Mouse (Mus musculus) hematopoietic stem cell, adult 5-6 weeks (primary cell): ENCODE results near the gene Esrra. TPM values are rescaled to one million over a fixed set of nuclear protein-coding genes. Genes with fewer than 3 reads are reported as not detected.

Experiments
- ATAC-seq, 2 experiments: fragments of 125-278 bp in 1 of 2; replicated peaks in 1 of 2; 2 replicates each; pipeline ENCODE4 v1.8.0; 2016 to 2017; ENCODE audit warnings: inconsistent platforms in 2 of 2, mild to moderate bottlenecking in 2 of 2, moderate number of reproducible peaks in 2 of 2, low read depth in 1 of 2, moderate TSS enrichment in 1 of 2; ENCODE audit not compliant: low FRiP score in 2 of 2, poor library complexity in 2 of 2, severe bottlenecking in 2 of 2, insufficient read depth in 1 of 2, low TSS enrichment in 1 of 2
- total RNA-seq: library from RNA; stranded (forward); fragments of 172-1452, 232-1000 nt; gene quantifications from 2 replicates; pipeline ENCODE4 v1.2.3, GENCODE M21; 2017

Gene Esrra
- total RNA-seq, 1 experiment from 2014 or later, result 15.3 TPM

DNA sequence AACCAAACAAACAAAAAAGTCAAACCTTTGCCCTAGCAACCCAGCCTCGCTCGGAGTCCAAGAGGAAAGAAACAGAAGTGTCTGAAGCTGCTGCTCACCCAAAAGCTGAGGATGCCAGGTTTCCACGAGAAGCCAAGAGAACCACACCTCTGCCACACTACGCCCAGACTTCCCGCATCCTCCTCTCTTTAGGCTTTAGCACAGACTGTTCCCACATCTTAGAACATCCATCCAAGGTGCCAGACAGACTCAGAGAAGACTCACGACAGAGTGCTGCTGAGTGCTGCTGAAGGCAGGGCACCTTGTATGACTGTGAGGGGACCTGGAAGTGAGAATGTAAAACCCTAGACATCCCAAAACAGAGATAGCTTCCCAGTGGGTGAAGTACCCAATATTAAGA is 45.8 kb downstream of the Esrra start:
- ATAC-seq, result no peak

DNA sequence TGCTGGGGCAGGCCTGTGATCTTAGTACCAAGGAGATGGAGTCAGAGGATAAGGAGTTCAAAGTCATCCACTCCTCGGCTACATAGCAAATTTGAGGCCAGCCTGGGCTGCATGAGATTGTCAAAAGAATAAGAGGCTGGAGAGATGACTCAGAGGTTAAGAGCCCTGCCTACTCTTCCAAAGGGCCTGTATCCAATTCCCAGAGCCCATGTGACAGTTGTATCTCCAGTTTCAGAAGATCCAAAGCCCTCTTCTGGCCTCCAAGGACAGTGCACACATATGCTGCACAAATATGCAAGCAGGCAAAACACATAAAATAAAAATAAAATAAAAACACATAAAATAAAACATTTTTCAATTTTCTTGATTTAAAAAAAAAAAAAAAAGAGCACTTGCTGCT is 47.4 kb downstream of the Esrra start:
- ATAC-seq, result no peak

DNA sequence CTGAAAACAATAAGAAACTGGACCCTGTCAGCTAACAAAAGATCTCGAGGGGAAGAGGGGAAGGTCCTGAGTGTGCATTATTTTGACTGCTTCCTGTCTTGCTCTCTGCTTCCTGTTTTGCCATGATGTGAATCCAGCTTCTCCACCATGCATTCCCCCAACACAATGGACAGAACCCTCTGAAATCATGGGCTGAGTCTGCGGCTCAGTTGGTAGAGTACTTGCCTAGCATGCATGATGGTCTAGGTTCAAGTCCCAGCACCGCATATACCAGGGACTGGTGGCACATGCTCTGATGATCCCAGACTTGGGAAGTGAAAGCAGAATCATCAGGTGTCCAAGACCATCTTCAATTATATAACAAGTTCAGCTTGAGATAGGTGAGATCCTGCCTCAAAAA is 48.9 kb downstream of the Esrra start:
- ATAC-seq, result no peak

DNA sequence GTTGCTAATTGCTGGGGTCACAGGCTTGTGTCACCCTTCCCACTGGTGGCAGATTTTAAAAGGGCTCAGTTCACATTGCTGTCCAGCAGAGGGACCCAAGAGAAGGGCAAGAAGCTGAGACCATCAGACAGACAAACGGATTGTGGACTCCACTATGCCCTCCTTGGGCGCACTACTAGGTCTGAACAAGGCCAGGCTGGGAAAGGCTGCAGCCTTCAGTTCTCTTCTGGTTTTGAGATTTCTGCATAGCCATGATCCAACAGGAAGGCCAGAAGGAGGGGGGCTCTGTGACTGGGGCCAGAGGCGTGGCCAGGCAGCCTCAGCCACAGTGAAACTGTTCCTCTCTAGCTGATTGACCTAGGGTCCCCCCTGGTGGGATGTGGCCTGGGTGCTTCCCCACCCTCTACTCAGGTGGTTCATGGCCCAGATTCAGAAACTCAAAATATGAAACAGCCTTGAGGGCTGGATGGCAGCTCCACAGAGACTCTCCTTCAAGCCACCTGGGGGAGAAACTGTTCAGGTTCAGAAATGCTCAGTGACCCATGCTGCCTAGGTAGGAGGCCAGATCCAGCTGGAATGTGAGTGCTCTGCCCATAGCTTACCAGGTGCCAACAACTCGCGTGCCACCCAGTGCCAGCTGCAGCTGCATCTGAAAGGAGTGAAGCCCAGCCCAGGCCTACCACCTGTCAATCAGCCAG is 49.9 kb downstream of the Esrra start:
- peak; percentile 63 to 82 for ATAC-seq

DNA sequence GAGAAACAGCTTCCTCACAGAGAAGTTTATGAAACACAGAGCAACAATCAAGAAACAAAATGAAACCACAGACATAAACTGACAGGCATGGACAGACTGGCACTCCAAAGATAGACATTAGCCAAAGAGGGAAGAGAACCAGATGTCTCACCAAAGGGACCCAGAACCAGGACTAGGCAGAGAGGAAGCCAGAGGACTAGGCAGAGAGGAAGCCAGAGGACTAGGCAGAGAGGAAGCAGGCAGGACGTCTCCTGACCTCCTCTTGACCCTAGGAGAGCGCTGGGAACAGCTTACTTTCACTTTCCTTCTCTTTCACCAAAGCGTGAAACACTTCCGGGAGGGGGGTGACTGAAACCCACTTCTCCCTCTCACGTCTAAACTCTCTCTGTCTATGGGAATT is 52.3 kb downstream of the Esrra start:
- ATAC-seq, result peak; percentile 87 to 92

DNA sequence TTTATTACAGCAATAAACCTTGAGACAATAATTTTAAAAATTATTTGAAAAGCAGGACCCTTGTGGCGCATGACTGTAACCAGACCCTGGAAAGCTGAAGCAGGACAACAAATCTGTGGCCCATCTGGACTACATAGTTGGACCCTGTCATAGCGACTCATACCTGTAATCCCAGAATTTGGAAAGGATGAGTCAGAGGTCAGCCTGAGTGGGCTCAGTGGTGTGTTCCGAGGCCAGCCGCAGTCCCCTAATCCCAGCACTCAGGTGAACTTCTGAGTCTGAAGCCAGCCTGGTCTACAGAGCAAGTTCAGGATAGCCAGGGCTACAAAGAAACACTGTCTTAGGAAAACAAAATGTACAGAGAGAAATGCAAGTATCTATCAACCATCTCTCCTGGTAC is 60.2 kb downstream of the Esrra start:
- no peak for ATAC-seq

Other genes with a start within 250 kb of the Esrra start
- 3.3 and 4.8 TPM in 2 replicates for gene Rps6ka4, start 81.2 kb downstream of the Esrra start, total RNA-seq
- 28.1 and 31.2 TPM in 2 replicates for gene Ccdc88b, start 63.6 kb downstream of the Esrra start, total RNA-seq
- 249 and 328 TPM in 2 replicates for gene Trmt112, start 12.1 kb downstream of the Esrra start, total RNA-seq
- gene Prdx5, start 11.7 kb downstream of the Esrra start, total RNA-seq, result 282 and 414 TPM in 2 replicates
- gene Catsperz, start 3.6 kb upstream of the Esrra start, total RNA-seq, result not detected in 2 replicates
- not detected in 2 replicates for gene Kcnk4, start 12.7 kb upstream of the Esrra start, total RNA-seq
- 21.9 and 30.1 TPM in 2 replicates for gene Bad, start 20.0 kb upstream of the Esrra start, total RNA-seq
- gene Gpr137, start 20.7 kb upstream of the Esrra start, total RNA-seq, result 19.5 and 20.3 TPM in 2 replicates
- 89.4 and 98.0 TPM in 2 replicates for gene Ppp1r14b, start 53.2 kb upstream of the Esrra start, total RNA-seq
- gene Plcb3, start 54.7 kb upstream of the Esrra start, total RNA-seq, result 9.1 and 12.3 TPM in 2 replicates
- 67.0 and 99.5 TPM in 2 replicates for gene Fkbp2, start 58.7 kb upstream of the Esrra start, total RNA-seq
- 6.4 and 9.2 TPM in 2 replicates for gene Vegfb, start 65.8 kb upstream of the Esrra start, total RNA-seq
- gene Dnajc4, start 70.8 kb upstream of the Esrra start, total RNA-seq, result 7.7 and 20.5 TPM in 2 replicates
- 8.5 and 9.9 TPM in 2 replicates for gene Nudt22, start 74.3 kb upstream of the Esrra start, total RNA-seq
- 1.6 and 2.2 TPM in 2 replicates for gene Trpt1, start 74.3 kb upstream of the Esrra start, total RNA-seq
- 198 and 220 TPM in 2 replicates for gene Fermt3, start 97.7 kb upstream of the Esrra start, total RNA-seq
- gene Stip1, start 118.2 kb upstream of the Esrra start, total RNA-seq, result 162 and 250 TPM in 2 replicates
- 5.2 and 11.2 TPM in 2 replicates for gene Macrod1, start 135.0 kb upstream of the Esrra start, total RNA-seq
- not detected in 2 replicates for gene Flrt1, start 183.9 kb upstream of the Esrra start, total RNA-seq